Mouse (Mus musculus): ENCODE results near the gene Slc25a10.

DNA sequence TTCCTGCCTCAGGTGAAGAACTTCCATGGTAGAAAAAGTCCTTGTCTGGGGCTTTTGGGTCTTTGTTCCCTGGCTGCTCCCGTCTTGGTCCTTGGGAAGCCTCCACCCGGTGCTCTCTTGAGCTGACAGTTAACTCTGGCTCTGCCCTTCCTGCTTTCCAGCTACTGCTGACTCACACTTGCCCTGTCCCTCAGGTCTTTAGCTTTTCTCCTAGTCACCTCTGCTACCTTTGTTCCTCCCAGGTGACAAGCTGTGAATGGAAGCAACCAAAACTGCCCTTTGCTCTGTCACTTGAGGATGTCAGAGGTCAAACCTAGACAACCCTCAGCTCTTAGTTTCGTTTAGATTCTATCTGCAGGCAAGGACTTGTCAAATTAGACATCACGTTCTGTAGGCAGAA lies 18.3 kb downstream of the Slc25a10 start:
- no peak for TF ChIP-seq GATA1 (IDR thresholded peaks at IDR 0.05; ENCODE audit: borderline replicate concordance, low read length)
- TF ChIP-seq FLI1 (IDR thresholded peaks at IDR 0.05; ENCODE audit: low read length), result no peak
